14 mouse cellular contexts compared by ENCODE assay signal in the genomic region with DNA sequence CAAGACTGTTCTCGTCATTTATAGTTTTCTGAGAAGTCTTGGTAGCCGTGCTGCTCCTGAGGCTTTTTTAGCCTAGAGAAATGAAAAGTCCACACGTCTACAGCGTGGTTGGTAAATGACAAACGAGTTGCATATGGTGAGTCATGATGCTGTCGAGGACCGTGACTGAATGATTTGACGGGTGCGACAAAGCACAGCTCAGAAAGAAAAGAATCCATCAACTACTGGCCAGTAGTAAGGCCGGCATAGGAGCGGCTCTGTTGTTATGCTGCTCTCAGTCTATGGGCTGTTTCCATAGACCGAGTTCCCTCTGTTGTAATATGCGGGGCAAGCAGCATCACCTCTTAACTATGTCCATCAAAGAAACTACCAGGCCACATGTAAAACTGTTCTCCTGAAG.
DNase-seq lines count a peak whose midpoint lies in the region; ATAC-seq lines count a peak whose summit lies in the region.
"Had no signal": no experiment of that assay in that cellular context is flagged by ENCODE, and none has a peak within 500 bp of the region (broad histone marks: within the 10 kb centered on the region; RNA-seq: fewer than 3 reads in every experiment).

No protein-coding gene starts in this region.

- WGBS in neural tube, embryonic 12.5 days = 39% methylated on average over 13 of the region's 13 CpGs
- WGBS in neural tube, embryonic 15.5 days = 44% methylated on average over 13 of the region's 13 CpGs
- 73% methylated on average over 13 of the region's 13 CpGs for WGBS in midbrain, embryonic 10.5 days

- H3K36me3 ChIP-seq in neural tube, embryonic 12.5 days = no peaks in the 10 kb centered on the region
- H3K36me3 ChIP-seq in neural tube, embryonic 15.5 days = 0 out of 2 replicates have a peak, but pooled peaks cover 2% of the 10 kb centered on the region
- no peaks in the 10 kb centered on the region for H3K36me3 ChIP-seq in midbrain, embryonic 10.5 days
- H3K36me3 ChIP-seq: liver, embryonic 12.5 days had no signal

- no peaks in the 10 kb centered on the region for H3K9me3 ChIP-seq in neural tube, embryonic 12.5 days
- H3K9me3 ChIP-seq in neural tube, embryonic 15.5 days (replicated peaks) = no peaks in the 10 kb centered on the region
- no peaks in the 10 kb centered on the region for H3K9me3 ChIP-seq in midbrain, embryonic 10.5 days (replicated peaks)
- H3K9me3 ChIP-seq: liver, embryonic 12.5 days had no signal

- no peak overlapping the region for H3K4me2 ChIP-seq in neural tube, embryonic 12.5 days (replicated peaks)
- H3K4me2 ChIP-seq in neural tube, embryonic 15.5 days = no peak overlapping the region
- H3K4me2 ChIP-seq: liver, embryonic 12.5 days had no signal

- H3K4me1 ChIP-seq in neural tube, embryonic 12.5 days = no peaks in the 10 kb centered on the region
- H3K4me1 ChIP-seq in neural tube, embryonic 15.5 days = no peaks in the 10 kb centered on the region
- peaks cover 40% of the 10 kb centered on the region for H3K4me1 ChIP-seq in midbrain, embryonic 10.5 days
- H3K4me1 ChIP-seq: liver, embryonic 12.5 days had no signal

- no peaks in the 10 kb centered on the region for H3K27me3 ChIP-seq in neural tube, embryonic 12.5 days (replicated peaks)
- no peaks in the 10 kb centered on the region for H3K27me3 ChIP-seq in neural tube, embryonic 15.5 days (replicated peaks)
- H3K27me3 ChIP-seq in midbrain, embryonic 10.5 days (ENCODE audit: low read depth, poor library complexity, severe bottlenecking) = no peaks in the 10 kb centered on the region
- H3K27me3 ChIP-seq: liver, embryonic 12.5 days had no signal

- H3K9ac ChIP-seq in neural tube, embryonic 12.5 days = no peak overlapping the region
- no peak overlapping the region for H3K9ac ChIP-seq in neural tube, embryonic 15.5 days (replicated peaks)
- H3K9ac ChIP-seq: liver, embryonic 12.5 days had no signal

- peak; percentile 7 for DNase-seq in adrenal gland, postnatal 14 days
- no peak for DNase-seq in adrenal gland, postnatal 4 days (ENCODE audit: low spot score in 2 of 2)
- peak; percentile 58 for DNase-seq in midbrain, embryonic 10.5 days (ENCODE audit: low spot score)
- DNase-seq in lung, postnatal 10 days = no peak
- DNase-seq in thymus, adult 18-20 months = no peak
- DNase-seq: cerebellum, adult 2 months; heart, adult 18-20 months; heart, postnatal 4 days; kidney, adult 18-20 months had no signal

- ATAC-seq in neural tube, embryonic 12.5 days (ENCODE audit: low FRiP score, low read depth) = peak; percentile 58; the same call in 1 of the 2 replicates
- no peak for ATAC-seq in neural tube, embryonic 15.5 days (ENCODE audit: low FRiP score)
- no peak for ATAC-seq in CD4-positive, CD25-positive, alpha-beta regulatory T cell, adult 4 months
- ATAC-seq: liver, embryonic 12.5 days; lung, postnatal 0 days had no signal

- no peak overlapping the region for H3K4me3 ChIP-seq in neural tube, embryonic 12.5 days
- no peak overlapping the region for H3K4me3 ChIP-seq in neural tube, embryonic 15.5 days (replicated peaks)
- H3K4me3 ChIP-seq in midbrain, embryonic 10.5 days = no peak overlapping the region
- H3K4me3 ChIP-seq: liver, embryonic 12.5 days had no signal

- no peak overlapping the region for H3K27ac ChIP-seq in neural tube, embryonic 12.5 days
- H3K27ac ChIP-seq in neural tube, embryonic 15.5 days (replicated peaks) = no peak overlapping the region
- peak overlapping the region; percentile 69 for H3K27ac ChIP-seq in midbrain, embryonic 10.5 days (replicated peaks)
- H3K27ac ChIP-seq: liver, embryonic 12.5 days had no signal

Comparison
In these comparisons a context has a peak if more than half of its experiments do, and no peak if none do; other contexts are left out.
1. DNase-seq: peak in adrenal gland, postnatal 14 days (single experiment) and midbrain, embryonic 10.5 days (single experiment); none in adrenal gland, postnatal 4 days (0 of 2), lung, postnatal 10 days (single experiment) and thymus, adult 18-20 months (0 of 2).